Mouse (Mus musculus) spleen, adult 2 months (tissue): ENCODE results near the gene Rtel1.

Experiments
- CTCF ChIP-seq: fragments of 200-500 bp; IDR thresholded peaks from 2 replicates; pipeline ENCODE4 v1.5.1; 2011; ENCODE audit warnings: mild to moderate bottlenecking, inconsistent platforms; ENCODE audit not compliant: insufficient read depth, insufficient read length, insufficient replicate concordance; ENCODE audit errors: extremely low read depth
- POLR2A ChIP-seq: fragments of 200-500 bp; IDR thresholded peaks from 2 replicates; pipeline ENCODE4 v1.6.1; 2011; ENCODE audit warnings: low read depth, low read length, inconsistent platforms

DNA sequence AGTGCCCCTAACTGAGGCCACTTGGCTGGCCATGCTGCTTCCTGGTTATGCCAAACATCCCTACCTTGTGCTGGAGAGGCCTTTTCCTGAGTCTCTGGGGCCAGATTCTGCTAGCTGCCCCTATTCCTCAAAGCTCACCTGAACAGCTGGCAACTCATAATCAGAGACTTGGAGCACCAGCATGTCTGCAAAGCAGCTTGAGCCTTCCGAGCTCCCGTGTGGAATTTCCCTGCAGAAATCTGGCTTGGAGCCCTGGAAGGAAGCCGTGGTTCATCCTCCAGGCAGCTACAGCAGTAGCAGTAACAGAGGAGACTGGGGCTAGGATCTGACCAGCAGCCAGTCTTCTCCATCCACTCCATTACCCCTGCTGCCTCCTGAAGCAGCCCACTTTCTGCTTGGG lies 66.3 kb downstream of the Rtel1 start:
- no peak for TF ChIP-seq CTCF
- no peak for TF ChIP-seq POLR2A
